Mouse (Mus musculus) spleen, postnatal 10 days (tissue): ENCODE results near the gene Myt1l.

Experiments used
- DNase-seq, 2 experiments: peaks; one replicate each; pipeline ENCODE4 v3.0.0; 2021 to 2022; ENCODE audit warnings: low spot score in 2 of 2

The Myt1l gene

GRCm38 (mm10) chr12:29569311-29569710 lies 41.1 kb downstream of the Myt1l start:
- peak in 1 of 2 experiments; percentile 20 for DNase-seq

- no peak for DNase-seq
Observed at GRCm38 (mm10) chr12:29570351-29570750, 42.2 kb downstream of the Myt1l start.

- no peak for DNase-seq
Observed at GRCm38 (mm10) chr12:29571613-29572012, 43.4 kb downstream of the Myt1l start.

- no peak for DNase-seq
Observed at GRCm38 (mm10) chr12:29593787-29594186, 65.6 kb downstream of the Myt1l start.

- DNase-seq = no peak
Observed at GRCm38 (mm10) chr12:29599916-29600315, 71.7 kb downstream of the Myt1l start.

GRCm38 (mm10) chr12:29601223-29601622 lies 73.0 kb downstream of the Myt1l start:
- DNase-seq = no peak

- no peak for DNase-seq
Observed at GRCm38 (mm10) chr12:29604659-29605058, 76.5 kb downstream of the Myt1l start.

GRCm38 (mm10) chr12:29605124-29605523 lies 76.9 kb downstream of the Myt1l start:
- no peak for DNase-seq

- no peak for DNase-seq
Observed at GRCm38 (mm10) chr12:29606221-29606620, 78.0 kb downstream of the Myt1l start.

GRCm38 (mm10) chr12:29617746-29618145 lies 89.6 kb downstream of the Myt1l start:
- DNase-seq = no peak

GRCm38 (mm10) chr12:29621530-29621929 lies 93.3 kb downstream of the Myt1l start:
- DNase-seq = no peak

GRCm38 (mm10) chr12:29627956-29628750 lies 100.0 kb downstream of the Myt1l start:
- no peak for DNase-seq

GRCm38 (mm10) chr12:29629875-29630538 lies 101.8 kb downstream of the Myt1l start:
- DNase-seq = no peak

- no peak for DNase-seq
Observed at GRCm38 (mm10) chr12:29634509-29634908, 106.3 kb downstream of the Myt1l start.

- no peak for DNase-seq
Observed at GRCm38 (mm10) chr12:29639543-29640196, 111.5 kb downstream of the Myt1l start.

- no peak for DNase-seq
Observed at GRCm38 (mm10) chr12:29640201-29640600, 112.0 kb downstream of the Myt1l start.

- no peak for DNase-seq
Observed at GRCm38 (mm10) chr12:29642915-29643314, 114.7 kb downstream of the Myt1l start.

GRCm38 (mm10) chr12:29644091-29644490 lies 115.9 kb downstream of the Myt1l start:
- DNase-seq = no peak

GRCm38 (mm10) chr12:29644721-29645120 lies 116.5 kb downstream of the Myt1l start:
- no peak for DNase-seq

GRCm38 (mm10) chr12:29649510-29650152 lies 121.4 kb downstream of the Myt1l start:
- no peak for DNase-seq

- no peak for DNase-seq
Observed at GRCm38 (mm10) chr12:29652516-29652915, 124.3 kb downstream of the Myt1l start.

GRCm38 (mm10) chr12:29655197-29655632 lies 127.0 kb downstream of the Myt1l start:
- DNase-seq = no peak
